Mouse (Mus musculus) kidney, embryonic 16.5 days (tissue): ENCODE results near the gene Fzr1. TPM values are rescaled to one million over a fixed set of nuclear protein-coding genes. Genes with fewer than 3 reads are reported as not detected.

Experiments used
- ATAC-seq: fragments of 200-750 bp; cut with Nextera tagmentation; 2 replicates; pipeline ENCODE4 v1.8.0; 2017; ENCODE audit warnings: moderate TSS enrichment; ENCODE audit not compliant: low FRiP score, low TSS enrichment
- H3K27ac ChIP-seq: fragments of 300-500 bp; sonication (generic); 2 replicates; pipeline ENCODE4 v1.5.1; 2014; ENCODE audit warnings: low read length
- H3K27me3 ChIP-seq: fragments of 300-500 bp; sonication (generic); 2 replicates; pipeline ENCODE4 v1.6.1; 2014; ENCODE audit warnings: low read length, control low read depth, mixed read lengths; ENCODE audit not compliant: insufficient read depth
- H3K36me3 ChIP-seq: fragments of 300-500 bp; sonication (generic); 2 replicates; pipeline ENCODE4 v1.6.1; 2014; ENCODE audit warnings: low read length, control low read depth, mixed read lengths; ENCODE audit not compliant: insufficient read depth
- H3K4me1 ChIP-seq: fragments of 300-500 bp; sonication (generic); 2 replicates; pipeline ENCODE4 v1.6.1; 2014; ENCODE audit warnings: low read length, control low read depth, mixed read lengths; ENCODE audit not compliant: insufficient read depth
- H3K4me2 ChIP-seq: fragments of 300-500 bp; sonication (generic); replicated peaks from 2 replicates; pipeline ENCODE4 v1.6.1; 2014; ENCODE audit warnings: low read depth, low read length
- H3K4me3 ChIP-seq: fragments of 300-500 bp; sonication (generic); 2 replicates; pipeline ENCODE4 v1.5.1; 2014; ENCODE audit warnings: mild to moderate bottlenecking, low read length
- H3K9ac ChIP-seq: fragments of 300-500 bp; sonication (generic); replicated peaks from 2 replicates; pipeline ENCODE4 v1.6.1; 2014; ENCODE audit warnings: low read length
- H3K9me3 ChIP-seq: fragments of 300-500 bp; sonication (generic); 2 replicates; pipeline ENCODE4 v1.6.1; 2016; ENCODE audit warnings: low read length, control low read depth
- WGBS: fragments of 180-500 bp; shearing (Covaris S2); extraction: QIAGEN DNeasy Blood & Tissue Kit; methylation state at CpG from one replicate; pipeline ENCODE4 v1.1.7; 2014; 5-methylcytosine and 5-hydroxymethylcytosine counted together
- polyA plus RNA-seq: library from polyadenylated mRNA; unstranded; fragments of >200 nt; fragmentation: Nextera tagmentation; extraction: Ambion mirVana; gene quantifications from 2 replicates; pipeline ENCODE4 v1.2.1, GENCODE M21; 2015

Gene Fzr1
- polyA plus RNA-seq: 111 and 115 TPM in 2 replicates

GRCm38 (mm10) chr10:81377793-81378552 lies at the start of gene Fzr1:
Gene Fzr1, minus strand, starts transcription at chr10:81378516.
- under 1% methylated on average over 45 of the region's 59 CpGs for WGBS
- Histone ChIP-seq H3K4me1 (peaks cover 23% of the 10 kb centered on the region), H3K9me3 (no peaks in the 10 kb centered on the region), H3K4me3 (peak within 1 kb of the TSS; percentile 86), H3K9ac (peak within 1 kb of the TSS; percentile 90), H3K36me3 (peaks cover 22% of the 10 kb centered on the region), H3K4me2 (peak within 1 kb of the TSS; percentile 90), H3K27ac (peak within 1 kb of the TSS; percentile 78), H3K27me3 (no peaks in the 10 kb centered on the region)
- ATAC-seq: peak; percentile 66

GRCm38 (mm10) chr10:81427804-81428506 lies 49.6 kb upstream of the Fzr1 start:
- no peak overlapping the region for H3K4me2 ChIP-seq
- H3K27ac ChIP-seq: peak overlapping the region; percentile 13; the same call in 1 of the 2 replicates
- WGBS: 85% methylated on average over 8 of the region's 8 CpGs
- H3K36me3 ChIP-seq: no peaks in the 10 kb centered on the region
- H3K9me3 ChIP-seq: no peaks in the 10 kb centered on the region
- ATAC-seq: no peak
- H3K4me3 ChIP-seq: no peak overlapping the region
- peaks cover 51% of the 10 kb centered on the region for H3K4me1 ChIP-seq
- no peak overlapping the region for H3K9ac ChIP-seq
- no peaks in the 10 kb centered on the region for H3K27me3 ChIP-seq

- Histone ChIP-seq H3K27ac (peak overlapping the region; percentile 13; the same call in 1 of the 2 replicates), H3K4me1 (peaks cover 47% of the 10 kb centered on the region), H3K4me2 (peak overlapping the region; percentile 95), H3K4me3 (peak overlapping the region; percentile 76), H3K9me3 (no peaks in the 10 kb centered on the region), H3K9ac (peak overlapping the region; percentile 89), H3K27me3 (no peaks in the 10 kb centered on the region), H3K36me3 (no peaks in the 10 kb centered on the region)
- WGBS: 27% methylated on average over 3 of the region's 3 CpGs
- no peak for ATAC-seq
Measured at GRCm38 (mm10) chr10:81427327-81427726, 49.0 kb upstream of the Fzr1 start.

- Histone ChIP-seq H3K27ac (peak overlapping the region; percentile 63), H3K4me3 (peak overlapping the region; percentile 76), H3K4me1 (peaks cover 45% of the 10 kb centered on the region), H3K9me3 (no peaks in the 10 kb centered on the region), H3K36me3 (no peaks in the 10 kb centered on the region), H3K9ac (peak overlapping the region; percentile 89), H3K27me3 (no peaks in the 10 kb centered on the region), H3K4me2 (peak overlapping the region; percentile 95)
- no peak for ATAC-seq
- WGBS: under 1% methylated on average over 29 of the region's 38 CpGs
Measured at GRCm38 (mm10) chr10:81426897-81427296, 48.6 kb upstream of the Fzr1 start.

- no peak for ATAC-seq
- 0% methylated on average over 14 of the region's 33 CpGs for WGBS
- peaks cover 38% of the 10 kb centered on the region for H3K4me1 ChIP-seq
- no peaks in the 10 kb centered on the region for H3K27me3 ChIP-seq
- H3K9ac ChIP-seq: peak overlapping the region; percentile 89
- H3K4me3 ChIP-seq: peak overlapping the region; percentile 76
- peak overlapping the region; percentile 95 for H3K4me2 ChIP-seq
- peak overlapping the region; percentile 89; the same call in 1 of the 2 replicates for H3K27ac ChIP-seq
- H3K9me3 ChIP-seq: no peaks in the 10 kb centered on the region
- no peaks in the 10 kb centered on the region for H3K36me3 ChIP-seq
Measured at GRCm38 (mm10) chr10:81426081-81426671, 47.9 kb upstream of the Fzr1 start.

- peak overlapping the region; percentile 95 for H3K4me2 ChIP-seq
- peaks cover 35% of the 10 kb centered on the region for H3K4me1 ChIP-seq
- no peaks in the 10 kb centered on the region for H3K36me3 ChIP-seq
- WGBS: 42% methylated on average over 10 of the region's 10 CpGs
- H3K9me3 ChIP-seq: no peaks in the 10 kb centered on the region
- peak overlapping the region; percentile 89 for H3K9ac ChIP-seq
- no peak for ATAC-seq
- H3K27ac ChIP-seq: peak overlapping the region; percentile 89
- peak overlapping the region; percentile 76 for H3K4me3 ChIP-seq
- H3K27me3 ChIP-seq: no peaks in the 10 kb centered on the region
Measured at GRCm38 (mm10) chr10:81425236-81425850, 47.0 kb upstream of the Fzr1 start.

- Histone ChIP-seq H3K4me1 (peaks cover 33% of the 10 kb centered on the region), H3K4me3 (peak overlapping the region; percentile 76), H3K27me3 (no peaks in the 10 kb centered on the region), H3K4me2 (peak overlapping the region; percentile 95), H3K9me3 (no peaks in the 10 kb centered on the region), H3K27ac (peak overlapping the region; percentile 89), H3K9ac (peak overlapping the region; percentile 89), H3K36me3 (peaks cover 8% of the 10 kb centered on the region; the same call in 1 of the 2 replicates)
- 2% methylated on average over 25 of the region's 25 CpGs for WGBS
- peak; percentile 27; the same call in 1 of the 2 replicates for ATAC-seq
Measured at GRCm38 (mm10) chr10:81424246-81425051, 46.1 kb upstream of the Fzr1 start.

GRCm38 (mm10) chr10:81423476-81424245 lies 45.3 kb upstream of the Fzr1 start:
- peaks cover 33% of the 10 kb centered on the region for H3K4me1 ChIP-seq
- no peak for ATAC-seq
- H3K4me3 ChIP-seq: peak overlapping the region; percentile 76
- WGBS: 62% methylated on average over 4 of the region's 4 CpGs
- no peaks in the 10 kb centered on the region for H3K9me3 ChIP-seq
- peaks cover 11% of the 10 kb centered on the region; the same call in 1 of the 2 replicates for H3K36me3 ChIP-seq
- H3K4me2 ChIP-seq: peak overlapping the region; percentile 95
- peak overlapping the region; percentile 89 for H3K27ac ChIP-seq
- H3K27me3 ChIP-seq: no peaks in the 10 kb centered on the region
- peak overlapping the region; percentile 89 for H3K9ac ChIP-seq
